Mouse (Mus musculus): Measurements from ENCODE around the gene Rnf222. TPM values are rescaled to one million over a fixed set of nuclear protein-coding genes. Genes with fewer than 3 reads are reported as not detected.
"Not testable (repeated sequence)": the region's sequence is repeated elsewhere in the genome, so short reads cannot be mapped to it uniquely, and the experiment has no call there.

Rnf222 gene
- polyA plus RNA-seq, 1 experiment from 2014 or later: 0.05 TPM

DNA sequence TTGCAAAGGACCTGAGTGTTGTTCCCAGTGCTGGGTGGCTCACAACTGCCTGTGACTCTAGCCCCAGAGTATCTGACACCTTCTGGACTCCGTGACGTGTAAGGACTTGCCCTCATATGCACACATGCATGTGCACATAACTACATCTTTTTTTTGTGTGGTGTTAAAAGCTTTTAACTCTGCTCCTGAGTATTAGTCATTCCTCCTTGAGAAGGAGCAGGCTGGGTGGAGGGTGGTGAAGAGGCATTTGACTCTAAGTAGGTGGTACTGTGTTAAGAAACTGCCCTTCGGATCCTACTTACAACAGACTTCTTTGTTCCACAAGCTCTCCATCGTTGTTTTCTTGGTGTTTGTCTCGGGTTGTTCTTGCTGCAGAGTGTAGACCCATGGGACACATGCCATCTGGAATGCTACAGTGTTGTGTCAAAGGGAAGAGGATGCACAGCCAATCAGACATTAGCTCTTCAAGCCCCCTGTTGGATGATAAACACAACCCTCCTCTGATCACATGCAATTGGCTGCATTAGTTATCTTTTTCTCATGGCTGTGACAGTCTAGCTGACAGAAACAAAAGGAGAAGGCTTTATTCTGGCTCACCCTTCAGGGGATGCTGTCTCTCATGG is 45.6 kb downstream of the Rnf222 start:
- Histone ChIP-seq H3K4me2 (replicated peaks) (no peak overlapping the region), H3K4me3 (no peak overlapping the region), H3K4me1 (no peaks in the 10 kb centered on the region), H3K36me3 (no peaks in the 10 kb centered on the region), H3K9ac (no peak overlapping the region), H3K27me3 (replicated peaks) (no peaks in the 10 kb centered on the region), H3K9me3 (no peaks in the 10 kb centered on the region), H3K27ac (no peak overlapping the region)
- ATAC-seq (ENCODE audit: low FRiP score, low read depth): no peak
- 75% methylated on average over 5 of the region's 5 CpGs for WGBS

DNA sequence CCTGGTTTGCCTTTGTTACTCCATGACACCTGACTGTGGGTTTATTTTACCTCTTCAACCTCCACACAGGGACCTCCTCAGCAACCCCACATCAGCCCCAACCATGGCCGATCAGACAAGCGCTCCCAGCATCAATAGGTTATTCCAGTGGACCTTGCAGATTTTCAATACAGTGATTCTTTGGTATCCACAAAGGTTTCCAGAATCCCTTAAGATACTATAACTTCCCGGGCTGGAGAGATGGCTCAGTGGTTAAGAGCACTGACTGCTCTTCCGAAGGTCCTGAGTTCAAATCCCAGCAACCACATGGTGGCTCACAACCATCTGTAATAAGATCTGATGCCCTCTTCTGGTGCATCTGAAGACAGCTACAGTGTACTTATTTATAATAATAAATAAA is 48.6 kb downstream of the Rnf222 start:
- H3K4me3 ChIP-seq; H3K9me3 ChIP-seq; ATAC-seq (ENCODE audit: low FRiP score, low read depth); H3K27me3 ChIP-seq (replicated peaks); H3K4me2 ChIP-seq (replicated peaks); H3K27ac ChIP-seq; H3K4me1 ChIP-seq; H3K9ac ChIP-seq; H3K36me3 ChIP-seq: not testable (repeated sequence)
- WGBS: 87% methylated on average over 4 of the region's 4 CpGs

DNA sequence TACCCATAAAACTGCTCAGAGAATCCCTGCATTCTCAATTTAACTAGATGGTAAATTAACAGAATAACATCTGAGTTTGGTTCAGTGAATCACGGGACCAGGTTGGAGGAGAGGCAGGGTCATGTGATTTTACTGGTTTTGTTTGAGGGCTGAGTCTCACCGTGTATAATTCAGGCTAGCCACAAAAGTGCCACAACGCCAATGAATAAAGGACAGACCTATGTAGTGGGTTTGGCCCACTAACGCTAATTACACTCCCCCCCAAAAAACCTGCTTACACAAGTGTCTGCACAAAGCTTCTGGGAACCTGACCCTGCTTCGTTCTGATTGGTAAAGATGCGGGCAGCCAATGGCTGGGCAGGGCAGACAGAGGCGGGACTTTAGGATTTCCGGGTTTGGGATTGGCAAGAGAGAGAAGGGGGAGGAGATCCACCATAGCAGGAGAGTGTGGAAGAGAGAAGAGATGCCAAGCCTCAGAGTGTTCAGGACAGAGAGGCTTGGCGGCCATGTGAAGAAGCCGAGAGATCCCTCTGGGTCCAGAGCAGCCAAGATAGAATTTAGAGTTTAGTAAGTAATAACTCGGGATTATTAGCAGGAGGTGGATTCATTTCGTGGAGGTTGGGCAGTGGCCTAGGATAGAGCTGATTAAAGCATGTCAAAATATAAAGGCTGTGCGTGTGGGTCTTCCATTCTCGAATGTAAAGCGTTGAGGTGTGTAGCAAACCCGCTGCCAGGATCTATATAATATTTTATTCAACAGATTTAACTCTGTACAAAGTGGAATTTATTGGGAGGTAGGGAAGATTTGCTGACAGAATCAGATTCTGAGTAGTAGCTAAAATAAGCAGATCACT is 51.3 kb downstream of the Rnf222 start:
- 5% methylated on average over 16 of the region's 16 CpGs for WGBS
- no peak overlapping the region for H3K27ac ChIP-seq

DNA sequence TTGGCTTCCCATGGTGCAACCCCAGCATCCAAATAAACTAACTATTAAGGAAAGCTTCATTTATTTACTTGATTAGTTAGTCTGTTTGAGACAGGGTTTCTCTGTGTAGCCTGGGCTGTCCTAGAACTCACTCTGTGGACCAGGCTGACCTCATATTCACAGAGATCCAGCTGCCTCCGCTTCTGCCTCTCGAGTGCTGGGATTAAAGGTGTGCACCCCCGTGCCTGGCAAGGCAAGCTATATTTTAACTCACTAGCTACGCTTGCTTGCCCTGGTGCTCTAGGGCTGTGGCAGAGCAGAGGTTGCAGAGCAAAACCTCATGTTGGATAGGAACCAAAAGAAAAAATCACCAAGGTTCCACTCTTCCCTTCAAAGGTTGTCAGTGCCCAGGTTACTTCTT is 52.2 kb downstream of the Rnf222 start:
- Histone ChIP-seq H3K27me3 (replicated peaks) (no peaks in the 10 kb centered on the region), H3K9ac (peak overlapping the region; percentile 63), H3K9me3 (no peaks in the 10 kb centered on the region), H3K4me2 (replicated peaks) (peak overlapping the region; percentile 66), H3K4me1 (peaks cover 4% of the 10 kb centered on the region), H3K36me3 (no peaks in the 10 kb centered on the region), H3K4me3 (peak overlapping the region; percentile 43), H3K27ac (no peak overlapping the region)
- WGBS: 70% methylated on average over 4 of the region's 4 CpGs
- no peak for ATAC-seq (ENCODE audit: low FRiP score, low read depth)

More for the DNA sequence above, 51.3 kb downstream of the Rnf222 start:
- Histone ChIP-seq H3K36me3 (no peaks in the 10 kb centered on the region), H3K9me3 (no peaks in the 10 kb centered on the region), H3K4me2 (replicated peaks) (peak overlapping the region; percentile 66), H3K9ac (peak overlapping the region; percentile 63), H3K27me3 (replicated peaks) (no peaks in the 10 kb centered on the region), H3K4me1 (peaks cover 4% of the 10 kb centered on the region), H3K4me3 (peak overlapping the region; percentile 43)
- ATAC-seq (ENCODE audit: low FRiP score, low read depth): peak; percentile 100

DNA sequence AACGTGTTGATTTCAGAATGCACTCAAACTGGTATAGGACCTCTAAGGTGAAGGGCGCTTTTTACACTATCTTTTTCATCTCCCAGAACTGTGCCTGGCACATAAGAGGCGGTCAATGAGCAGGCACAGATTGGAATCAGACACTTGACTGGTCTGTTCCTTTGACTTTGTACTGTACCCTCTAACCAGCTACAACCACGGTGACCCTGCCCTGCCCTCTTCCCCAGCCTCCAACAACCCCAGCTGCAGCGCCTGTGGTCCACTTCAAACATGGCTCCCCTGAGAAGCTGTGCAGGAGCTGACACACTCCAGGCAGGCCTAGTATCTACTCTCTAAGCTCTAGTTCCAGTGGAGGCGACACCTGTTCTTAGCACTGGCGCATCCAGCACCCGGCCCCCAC is 54.4 kb downstream of the Rnf222 start:
- 93% methylated on average over 8 of the region's 8 CpGs for WGBS
- no peaks in the 10 kb centered on the region for H3K9me3 ChIP-seq
- no peak for ATAC-seq (ENCODE audit: low FRiP score, low read depth)
- H3K4me2 ChIP-seq (replicated peaks): no peak overlapping the region
- peaks cover 10% of the 10 kb centered on the region for H3K4me1 ChIP-seq
- no peaks in the 10 kb centered on the region for H3K36me3 ChIP-seq
- H3K27me3 ChIP-seq (replicated peaks): peaks cover 12% of the 10 kb centered on the region
- H3K4me3 ChIP-seq: no peak overlapping the region
- no peak overlapping the region for H3K27ac ChIP-seq
- no peak overlapping the region for H3K9ac ChIP-seq

DNA sequence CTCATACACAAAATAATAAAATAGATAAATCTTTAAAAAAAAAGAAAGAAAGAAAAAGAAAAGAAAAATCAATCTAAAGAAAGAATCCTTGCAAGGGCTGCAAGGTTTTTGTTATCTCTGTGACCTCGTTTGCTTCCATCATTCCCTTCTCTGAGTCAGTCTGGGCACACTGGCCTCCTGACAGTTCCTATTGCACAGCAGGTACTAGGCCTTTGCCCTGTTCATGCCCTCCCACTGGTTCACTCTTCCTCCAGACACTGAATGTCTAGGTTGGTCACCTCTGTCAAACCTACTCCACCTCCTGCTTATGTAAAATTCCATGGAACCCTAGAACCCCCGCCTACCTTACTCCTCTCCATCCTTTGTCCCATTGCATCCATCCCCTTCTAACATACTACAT is 56.9 kb downstream of the Rnf222 start:
- peaks cover 10% of the 10 kb centered on the region for H3K4me1 ChIP-seq
- no peak overlapping the region for H3K4me2 ChIP-seq (replicated peaks)
- no peaks in the 10 kb centered on the region for H3K36me3 ChIP-seq
- H3K27ac ChIP-seq: no peak overlapping the region
- peaks cover 16% of the 10 kb centered on the region for H3K27me3 ChIP-seq (replicated peaks)
- no peaks in the 10 kb centered on the region for H3K9me3 ChIP-seq
- no peak overlapping the region for H3K4me3 ChIP-seq
- no peak for ATAC-seq (ENCODE audit: low FRiP score, low read depth)
- H3K9ac ChIP-seq: no peak overlapping the region
- 78% methylated on average over 2 of the region's 2 CpGs for WGBS

Other genes with a start within 250 kb of the Rnf222 start
- gene Myh10, start 197.0 kb upstream of the Rnf222 start, polyA plus RNA-seq (2016; fragmentation: Nextera tagmentation; extraction: Ambion mirVana): 126 and 129 TPM in 2 replicates
- 80.4 and 81.5 TPM in 2 replicates for gene Ndel1, start 16.7 kb upstream of the Rnf222 start, polyA plus RNA-seq (2016; fragmentation: Nextera tagmentation; extraction: Ambion mirVana)
- gene Rpl26, start 13.0 kb downstream of the Rnf222 start, polyA plus RNA-seq (2016; fragmentation: Nextera tagmentation; extraction: Ambion mirVana): 732 and 743 TPM in 2 replicates
- gene Odf4, start 38.5 kb downstream of the Rnf222 start, polyA plus RNA-seq (2016; fragmentation: Nextera tagmentation; extraction: Ambion mirVana): not detected in 2 replicates
- gene Arhgef15, start 68.9 kb downstream of the Rnf222 start, polyA plus RNA-seq (2016; fragmentation: Nextera tagmentation; extraction: Ambion mirVana): 8.9 and 10.5 TPM in 2 replicates
- gene Slc25a35, start 79.6 kb downstream of the Rnf222 start, polyA plus RNA-seq (2016; fragmentation: Nextera tagmentation; extraction: Ambion mirVana): 1.9 and 2.5 TPM in 2 replicates
- 37.4 and 42.2 TPM in 2 replicates for gene Rangrf, start 86.6 kb downstream of the Rnf222 start, polyA plus RNA-seq (2016; fragmentation: Nextera tagmentation; extraction: Ambion mirVana)
- 26.3 and 30.9 TPM in 2 replicates for gene Pfas, start 119.9 kb downstream of the Rnf222 start, polyA plus RNA-seq (2016; fragmentation: Nextera tagmentation; extraction: Ambion mirVana)
- gene Ctc1, start 127.4 kb downstream of the Rnf222 start, polyA plus RNA-seq (2016; fragmentation: Nextera tagmentation; extraction: Ambion mirVana): 60.8 and 66.8 TPM in 2 replicates
- gene Aurkb, start 157.1 kb downstream of the Rnf222 start, polyA plus RNA-seq (2016; fragmentation: Nextera tagmentation; extraction: Ambion mirVana): 95.5 and 98.4 TPM in 2 replicates
- gene Borcs6, start 171.2 kb downstream of the Rnf222 start, polyA plus RNA-seq (2016; fragmentation: Nextera tagmentation; extraction: Ambion mirVana): 17.9 and 18.9 TPM in 2 replicates
- gene Tmem107, start 182.3 kb downstream of the Rnf222 start, polyA plus RNA-seq (2016; fragmentation: Nextera tagmentation; extraction: Ambion mirVana): 36.1 and 39.8 TPM in 2 replicates
- 149 and 174 TPM in 2 replicates for gene Vamp2, start 199.9 kb downstream of the Rnf222 start, polyA plus RNA-seq (2016; fragmentation: Nextera tagmentation; extraction: Ambion mirVana)
- gene Per1, start 206.7 kb downstream of the Rnf222 start, polyA plus RNA-seq (2016; fragmentation: Nextera tagmentation; extraction: Ambion mirVana): 7.4 and 9.0 TPM in 2 replicates
- gene Hes7, start 231.9 kb downstream of the Rnf222 start, polyA plus RNA-seq (2016; fragmentation: Nextera tagmentation; extraction: Ambion mirVana): 0.28 TPM in 2 replicates
- not detected in 2 replicates for gene 9130213A22Rik, start 234.0 kb downstream of the Rnf222 start, polyA plus RNA-seq (2016; fragmentation: Nextera tagmentation; extraction: Ambion mirVana)
- 0.65 TPM in 1 of 2 replicates, not detected in the other for gene Aloxe3, start 237.3 kb downstream of the Rnf222 start, polyA plus RNA-seq (2016; fragmentation: Nextera tagmentation; extraction: Ambion mirVana)